In the genomic region with DNA sequence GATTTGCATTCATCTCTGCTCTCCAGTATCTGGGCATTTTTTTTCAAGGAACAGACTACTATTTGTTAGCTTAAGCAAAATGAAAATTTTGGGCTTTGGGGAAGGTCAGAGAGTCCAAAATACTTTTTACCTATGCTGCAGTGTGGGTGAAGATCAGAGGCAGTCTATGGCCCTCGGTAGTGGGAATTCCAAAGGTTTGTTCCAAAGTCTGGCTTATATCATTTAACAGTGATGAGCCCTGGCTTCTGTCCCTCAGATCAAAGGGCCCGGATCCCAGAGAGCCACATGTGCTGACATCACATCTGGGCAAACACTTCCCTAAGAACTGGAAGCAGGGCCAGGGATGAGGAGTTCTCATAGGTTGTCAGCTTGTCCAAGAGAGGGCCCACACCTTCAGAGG, we compare ENCODE assay signal across 31 mouse cellular contexts.
"Had no signal": no experiment of that assay in that cellular context is flagged by ENCODE, and none has a peak within 500 bp of the region (broad histone marks: within the 10 kb centered on the region; RNA-seq: fewer than 3 reads in every experiment).

No protein-coding gene starts in this region.

- H3K27ac ChIP-seq: left cerebral cortex, adult 2 months; limb, embryonic 10.5 days; limb, embryonic 12.5 days; limb, embryonic 13.5 days; limb, embryonic 15.5 days; liver, embryonic 12.5 days; liver, embryonic 13.5 days; liver, embryonic 14.5 days; liver, embryonic 15.5 days; lung, embryonic 15.5 days; macrophage; midbrain, embryonic 12.5 days; midbrain, embryonic 13.5 days; midbrain, embryonic 15.5 days; neural tube, embryonic 12.5 days; neural tube, embryonic 13.5 days had no signal

- DNase-seq: left cerebral cortex, postnatal 4 days; liver, embryonic 13.5 days; liver, postnatal 0 days; lung, adult 18-20 months; lung, adult 2 months; lung, embryonic 14.5 days; lung, postnatal 10 days; lung, postnatal 14 days; lung, postnatal 36 days; lung, postnatal 4 days; midbrain, embryonic 14.5 days had no signal

- H3K9ac ChIP-seq: limb, embryonic 12.5 days; limb, embryonic 13.5 days; limb, embryonic 15.5 days; liver, embryonic 12.5 days; liver, embryonic 13.5 days; liver, embryonic 14.5 days; liver, embryonic 15.5 days; liver, postnatal 0 days; lung, embryonic 14.5 days; lung, embryonic 15.5 days; midbrain, embryonic 12.5 days; midbrain, embryonic 13.5 days; midbrain, embryonic 15.5 days; neural tube, embryonic 12.5 days; neural tube, embryonic 13.5 days had no signal

- H3K4me2 ChIP-seq: limb, embryonic 12.5 days; limb, embryonic 13.5 days; limb, embryonic 15.5 days; liver, embryonic 11.5 days; liver, embryonic 12.5 days; liver, embryonic 13.5 days; liver, embryonic 15.5 days; lung, embryonic 14.5 days; lung, embryonic 15.5 days; midbrain, embryonic 12.5 days; midbrain, embryonic 13.5 days; midbrain, embryonic 15.5 days; neural tube, embryonic 12.5 days; neural tube, embryonic 13.5 days had no signal

- H3K4me1 ChIP-seq: limb, embryonic 10.5 days; limb, embryonic 12.5 days; limb, embryonic 13.5 days; limb, embryonic 15.5 days; liver, embryonic 12.5 days; liver, embryonic 13.5 days; liver, embryonic 15.5 days; lung, embryonic 15.5 days; megakaryocyte, embryonic 14.5 days; midbrain, embryonic 12.5 days; midbrain, embryonic 13.5 days; midbrain, embryonic 15.5 days; neural tube, embryonic 12.5 days; neural tube, embryonic 13.5 days had no signal

- H3K36me3 ChIP-seq: limb, embryonic 10.5 days; limb, embryonic 12.5 days; limb, embryonic 13.5 days; limb, embryonic 15.5 days; liver, embryonic 12.5 days; liver, embryonic 13.5 days; liver, embryonic 15.5 days; lung, embryonic 15.5 days; midbrain, embryonic 12.5 days; midbrain, embryonic 13.5 days; midbrain, embryonic 15.5 days; neural tube, embryonic 12.5 days; neural tube, embryonic 13.5 days had no signal

- H3K27me3 ChIP-seq: limb, embryonic 12.5 days; limb, embryonic 13.5 days; limb, embryonic 15.5 days; liver, embryonic 12.5 days; liver, embryonic 13.5 days; liver, embryonic 15.5 days; lung, embryonic 15.5 days; megakaryocyte, embryonic 14.5 days; midbrain, embryonic 12.5 days; midbrain, embryonic 13.5 days; midbrain, embryonic 15.5 days; neural tube, embryonic 12.5 days; neural tube, embryonic 13.5 days had no signal

- H3K9me3 ChIP-seq: limb, embryonic 10.5 days; limb, embryonic 12.5 days; limb, embryonic 13.5 days; limb, embryonic 15.5 days; liver, embryonic 12.5 days; liver, embryonic 13.5 days; liver, embryonic 15.5 days; lung, embryonic 15.5 days; midbrain, embryonic 12.5 days; midbrain, embryonic 13.5 days; midbrain, embryonic 15.5 days; neural tube, embryonic 12.5 days; neural tube, embryonic 13.5 days had no signal

- ATAC-seq: liver, embryonic 12.5 days; liver, postnatal 0 days; lung, postnatal 0 days; midbrain, embryonic 13.5 days; midbrain, embryonic 15.5 days; midbrain, embryonic 16.5 days had no signal

- H3K4me3 ChIP-seq: left cerebral cortex, adult 2 months; limb, embryonic 10.5 days; limb, embryonic 12.5 days; limb, embryonic 13.5 days; limb, embryonic 15.5 days; liver, embryonic 12.5 days; liver, embryonic 13.5 days; liver, embryonic 15.5 days; lung, embryonic 15.5 days; megakaryocyte, embryonic 14.5 days; midbrain, embryonic 12.5 days; midbrain, embryonic 13.5 days; midbrain, embryonic 15.5 days; myocyte; neural tube, embryonic 12.5 days; neural tube, embryonic 13.5 days had no signal
